Mouse (Mus musculus) CD8-positive naive resting alpha-beta T cell, adult 57 days (primary cell): ENCODE results near the gene Elmod1. TPM values are rescaled to one million over a fixed set of nuclear protein-coding genes. Genes with fewer than 3 reads are reported as not detected.

Experiments
- total RNA-seq: library from RNA; stranded (reverse); gene quantifications from one replicate; pipeline ENCODE4 v1.2.4, GENCODE M21; 2023

The Elmod1 gene
- total RNA-seq: not detected

DNA sequence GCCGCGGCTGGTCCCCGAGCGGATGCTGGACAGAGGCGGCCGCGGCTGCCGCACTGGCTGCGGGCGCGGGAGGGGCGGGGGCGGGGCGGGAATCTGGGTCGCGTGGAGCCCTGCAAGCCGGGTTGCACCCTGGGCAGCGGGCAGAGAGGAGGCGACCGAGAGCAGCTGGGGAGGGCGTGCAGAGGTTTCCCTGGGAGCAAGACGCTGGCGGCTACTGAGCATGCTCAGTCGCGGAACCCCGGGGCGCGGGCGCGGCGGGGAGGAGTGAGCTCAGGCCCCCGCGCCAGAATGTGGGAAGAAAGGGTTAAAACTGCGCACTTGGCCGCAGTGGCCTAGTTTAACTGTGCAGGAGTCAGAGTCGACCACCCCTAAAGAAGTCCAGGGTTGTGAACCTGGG, at the start of gene Elmod1:
Gene Elmod1, minus strand, starts transcription at position 180 of the 397 bp plus-strand sequence.

Other genes with a start within 250 kb of the Elmod1 start
- gene Slc35f2, start 203.8 kb downstream of the Elmod1 start, total RNA-seq: 18.6 TPM
- not detected for gene Sln, start 125.1 kb downstream of the Elmod1 start, total RNA-seq
- not detected for gene Tnfaip8l3, start 93.1 kb upstream of the Elmod1 start, total RNA-seq